Mouse (Mus musculus) spleen, postnatal 4 days (tissue): ENCODE results near the gene Mc3r.

Experiments used
- DNase-seq, 2 experiments: peaks; one replicate each; pipeline ENCODE4 v3.0.0; 2022; ENCODE audit warnings: low spot score in 2 of 2

Mc3r gene

DNA sequence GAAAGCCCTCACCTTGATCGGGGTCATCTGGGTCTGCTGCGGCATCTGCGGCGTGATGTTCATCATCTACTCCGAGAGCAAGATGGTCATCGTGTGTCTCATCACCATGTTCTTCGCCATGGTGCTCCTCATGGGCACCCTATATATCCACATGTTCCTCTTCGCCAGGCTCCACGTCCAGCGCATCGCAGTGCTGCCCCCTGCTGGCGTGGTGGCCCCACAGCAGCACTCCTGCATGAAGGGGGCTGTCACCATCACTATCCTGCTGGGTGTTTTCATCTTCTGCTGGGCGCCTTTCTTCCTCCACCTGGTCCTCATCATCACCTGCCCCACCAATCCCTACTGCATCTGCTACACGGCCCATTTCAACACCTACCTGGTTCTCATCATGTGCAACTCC lies 1.0 kb downstream of the Mc3r start:
- peak; percentile 37 to 80 for DNase-seq

DNA sequence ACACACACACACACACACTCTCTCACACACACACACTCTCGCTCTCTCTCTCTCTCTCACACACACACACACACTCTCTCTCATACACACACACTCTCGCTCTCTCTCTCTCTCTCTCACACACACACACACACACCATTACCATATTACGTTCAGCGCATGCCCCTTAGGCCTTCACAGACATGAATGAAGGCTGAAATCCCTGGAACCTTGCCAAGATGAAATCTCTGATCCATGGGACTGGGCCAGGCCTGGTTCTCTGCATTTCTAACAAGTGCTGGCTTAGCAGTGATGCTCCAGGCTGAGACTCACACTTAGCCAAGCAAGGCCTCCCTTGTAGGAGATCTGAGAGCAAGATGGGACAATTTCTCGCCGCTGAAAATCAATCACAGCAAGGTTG lies 8.1 kb downstream of the Mc3r start:
- DNase-seq = no peak

DNA sequence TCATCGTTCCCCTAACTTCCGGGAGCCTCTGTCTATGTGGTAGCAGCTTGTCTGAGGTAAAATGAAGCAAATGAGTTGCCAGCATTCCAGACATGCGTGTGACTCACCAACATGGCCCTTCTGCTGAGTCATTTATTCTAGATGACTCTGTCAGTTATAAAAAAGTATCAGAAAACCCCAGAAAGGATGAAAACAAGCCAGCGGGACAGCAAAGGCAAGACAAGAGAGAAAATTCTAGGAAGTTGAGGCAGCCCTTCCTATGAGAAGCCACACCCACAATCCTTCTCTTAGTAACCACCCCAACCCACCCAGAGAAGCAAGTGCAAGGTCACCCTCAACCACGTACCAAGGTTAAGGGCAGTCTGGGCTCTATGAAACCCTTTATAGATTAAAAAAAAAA lies 8.7 kb downstream of the Mc3r start:
- no peak for DNase-seq

DNA sequence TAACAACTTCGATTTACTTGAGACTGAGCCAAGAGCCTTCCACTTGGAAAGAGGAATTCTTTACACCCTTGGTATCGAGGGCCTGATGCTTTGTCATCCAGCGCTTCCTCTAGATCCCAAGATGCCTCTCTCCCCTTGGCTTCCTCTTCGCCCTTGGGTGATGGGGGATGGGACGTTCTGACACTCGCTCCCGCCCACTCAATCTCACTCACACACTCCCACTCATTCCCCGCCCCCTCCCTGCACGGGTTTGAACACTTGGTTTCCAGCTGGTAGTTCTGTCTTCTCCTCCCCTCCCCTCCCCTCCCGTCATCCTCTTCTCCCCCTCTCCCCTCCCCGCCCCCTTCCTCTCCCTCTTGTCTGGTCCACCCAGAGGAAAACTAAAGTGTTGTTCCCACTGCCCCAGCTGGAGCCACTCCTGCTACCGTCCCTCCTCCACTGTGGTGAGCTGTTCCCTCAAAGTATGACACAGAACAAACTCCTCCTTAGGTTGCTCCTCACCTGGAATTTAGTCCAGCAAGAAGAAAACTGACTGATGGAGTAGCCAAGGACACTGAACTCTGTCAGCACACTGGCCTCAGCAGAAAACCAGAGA lies 9.3 kb downstream of the Mc3r start:
- no peak for DNase-seq

DNA sequence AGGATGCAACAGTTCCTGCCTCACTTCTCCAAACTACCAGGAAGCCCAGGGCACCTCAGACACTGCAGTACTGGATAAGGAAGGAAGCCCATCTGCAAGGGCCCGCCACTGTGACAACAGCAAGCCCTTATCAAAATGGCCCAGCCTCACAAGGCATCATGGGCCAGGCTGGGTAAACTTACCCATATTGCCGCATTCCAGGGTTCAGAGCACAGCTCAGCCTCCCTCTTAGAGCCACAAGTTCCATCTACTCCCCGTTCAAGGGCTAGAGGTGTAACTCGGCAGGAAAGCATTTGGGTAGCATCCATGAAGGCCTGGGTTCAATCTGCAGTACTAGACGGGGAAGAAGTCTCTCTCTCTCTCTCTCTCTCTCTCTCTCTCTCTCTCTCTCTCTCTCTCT lies 11.8 kb downstream of the Mc3r start:
- peak; percentile 61 to 72 for DNase-seq

DNA sequence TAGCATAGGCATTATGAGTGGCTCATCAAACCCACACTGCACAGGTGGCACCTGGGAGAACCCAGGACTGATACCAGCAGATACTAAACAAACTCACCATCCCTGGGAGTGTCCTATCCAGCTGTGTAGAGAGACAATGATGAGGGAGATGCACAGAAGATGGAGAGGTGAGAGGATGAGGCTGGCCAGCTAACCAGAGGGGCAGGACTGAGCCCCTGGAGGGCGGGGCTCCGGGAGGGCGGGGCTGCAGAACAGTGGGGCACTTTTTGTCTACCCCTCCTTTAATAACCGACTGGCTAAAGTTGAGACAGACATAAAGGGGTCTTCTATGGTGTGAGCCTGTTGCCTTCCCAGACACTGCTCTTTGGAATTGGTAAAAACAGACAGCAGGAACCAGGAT lies 13.1 kb downstream of the Mc3r start:
- DNase-seq = peak; percentile 38 to 67

DNA sequence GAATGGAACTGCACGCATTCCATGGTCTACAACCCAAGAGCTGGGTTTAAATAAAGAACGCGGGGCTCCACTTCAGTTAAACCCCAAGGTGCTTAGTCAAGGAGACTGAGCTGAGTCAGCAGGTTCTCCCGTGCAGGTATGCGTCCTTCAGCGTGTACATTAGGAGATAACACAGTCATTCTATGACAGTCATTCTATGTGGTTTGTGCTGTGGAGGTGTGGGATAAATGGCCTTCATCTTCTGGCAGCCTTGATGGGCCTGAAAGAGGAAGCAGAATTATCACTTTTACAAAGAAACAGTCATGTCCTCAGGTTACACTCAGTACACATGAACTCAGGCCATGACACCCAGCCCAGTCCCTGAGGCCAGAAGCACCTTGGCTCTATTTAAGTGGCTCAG lies 14.9 kb downstream of the Mc3r start:
- no peak for DNase-seq

DNA sequence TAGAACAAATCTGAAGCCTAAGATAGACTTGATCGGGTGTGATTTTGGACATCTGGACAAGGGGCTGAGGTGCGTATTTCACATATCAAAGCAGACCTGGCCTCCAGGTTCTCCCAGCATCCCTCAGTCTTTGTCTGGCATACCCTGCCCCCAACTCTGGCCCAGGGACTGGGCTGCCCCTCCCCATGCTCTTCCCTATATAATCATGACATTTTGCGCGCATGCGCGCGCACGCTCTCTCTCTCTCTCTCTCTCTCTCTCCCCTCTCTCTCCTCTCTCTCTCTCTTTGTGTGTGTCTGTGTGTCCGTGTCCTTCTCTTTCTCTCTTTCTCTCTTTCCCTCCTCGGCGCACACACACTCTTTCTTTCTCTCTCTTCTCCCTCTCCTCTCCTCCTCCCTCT lies 21.6 kb downstream of the Mc3r start:
- DNase-seq = no peak

DNA sequence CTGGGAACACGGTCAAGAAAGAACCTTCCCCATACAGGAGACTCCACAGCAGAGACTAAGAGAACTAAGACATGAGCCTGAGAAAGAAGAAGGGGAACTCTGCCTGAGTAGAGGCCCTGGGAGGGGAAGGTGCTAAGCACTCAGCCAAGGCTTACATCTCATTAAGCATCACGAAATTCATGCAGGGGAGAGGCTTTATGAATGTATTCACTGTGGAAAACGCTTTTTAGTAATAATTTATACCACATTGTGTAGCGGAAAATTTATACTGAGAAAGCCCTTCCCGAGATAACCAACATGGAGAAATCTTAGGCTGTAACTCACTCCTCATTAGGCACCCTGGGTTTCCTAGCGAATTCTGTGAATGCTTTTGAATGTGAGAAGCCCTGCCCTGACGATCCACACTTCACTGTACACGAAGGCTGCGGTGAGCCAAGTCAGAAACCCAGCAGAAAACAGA lies 22.2 kb downstream of the Mc3r start:
- DNase-seq = no peak

DNA sequence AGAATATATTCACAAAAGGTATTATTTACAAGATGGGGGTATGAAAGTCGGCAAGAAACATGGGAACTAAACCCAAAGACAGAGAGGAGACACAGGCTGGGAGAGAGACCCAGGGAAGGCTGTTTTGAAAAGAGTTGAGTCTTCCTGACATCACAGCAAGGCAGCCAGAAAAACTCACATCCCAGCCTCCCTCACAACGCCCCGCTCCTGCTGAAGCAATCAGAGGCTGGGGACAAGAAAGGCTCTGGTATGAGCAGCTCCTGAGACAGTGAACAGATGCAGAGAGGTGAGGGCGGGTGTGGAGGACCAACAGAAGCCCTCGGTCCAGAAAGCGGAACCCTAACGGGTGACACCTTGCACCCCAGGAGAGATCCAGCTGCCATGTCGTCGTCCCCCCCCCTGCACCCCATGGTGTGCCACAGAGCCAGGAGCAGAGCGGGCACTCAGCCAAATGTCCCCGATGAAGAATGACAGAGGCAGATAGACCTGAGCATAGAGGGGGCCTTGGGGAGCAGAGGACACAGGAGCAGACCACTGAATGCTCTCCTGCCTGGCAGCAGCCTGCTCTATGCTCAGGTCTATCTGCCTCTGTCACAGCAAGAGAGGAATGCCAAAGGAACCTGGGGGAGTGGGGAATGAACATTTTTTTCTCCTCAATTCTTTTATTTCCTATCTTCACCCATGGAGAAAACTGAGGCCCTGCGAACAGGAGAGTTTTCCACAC lies 22.8 kb downstream of the Mc3r start:
- DNase-seq = no peak

DNA sequence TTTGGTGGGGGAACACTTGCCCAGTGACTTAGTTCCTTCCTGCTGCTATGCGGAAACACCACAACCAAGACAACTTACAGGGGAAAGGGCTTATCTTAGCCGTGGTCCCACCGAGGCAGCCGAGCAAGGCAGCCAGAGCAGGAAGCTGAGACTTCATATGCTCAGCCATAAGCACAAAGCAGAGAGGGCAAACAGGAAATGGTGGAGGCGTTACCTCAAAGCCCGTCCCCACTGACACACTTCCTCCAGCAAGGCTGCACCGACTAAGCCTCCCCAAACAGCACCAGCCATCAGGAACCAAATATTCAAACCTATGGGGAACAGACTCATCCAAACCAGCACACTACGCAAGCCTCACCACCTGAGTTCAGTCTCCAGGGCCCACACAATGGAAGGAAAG lies 26.4 kb downstream of the Mc3r start:
- DNase-seq = no peak

DNA sequence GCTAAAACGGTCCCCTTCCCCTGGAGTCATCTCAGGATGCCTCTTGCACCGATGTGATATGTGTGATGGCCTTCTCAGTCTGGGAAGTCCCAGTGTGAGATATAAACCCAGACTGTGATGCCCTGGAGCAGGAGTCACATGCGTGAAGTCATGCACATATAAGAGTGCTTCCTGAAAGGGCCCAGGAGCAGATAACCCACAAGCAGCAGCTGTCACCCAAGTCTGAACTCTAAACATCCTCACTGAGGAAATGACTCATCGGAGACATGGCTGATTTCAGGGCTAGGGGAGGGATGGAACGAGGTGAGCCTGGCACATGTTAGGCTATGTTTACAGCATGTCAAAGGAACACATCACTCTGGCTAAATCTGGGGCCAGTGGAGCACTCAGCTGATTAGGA lies 27.9 kb downstream of the Mc3r start:
- no peak for DNase-seq

DNA sequence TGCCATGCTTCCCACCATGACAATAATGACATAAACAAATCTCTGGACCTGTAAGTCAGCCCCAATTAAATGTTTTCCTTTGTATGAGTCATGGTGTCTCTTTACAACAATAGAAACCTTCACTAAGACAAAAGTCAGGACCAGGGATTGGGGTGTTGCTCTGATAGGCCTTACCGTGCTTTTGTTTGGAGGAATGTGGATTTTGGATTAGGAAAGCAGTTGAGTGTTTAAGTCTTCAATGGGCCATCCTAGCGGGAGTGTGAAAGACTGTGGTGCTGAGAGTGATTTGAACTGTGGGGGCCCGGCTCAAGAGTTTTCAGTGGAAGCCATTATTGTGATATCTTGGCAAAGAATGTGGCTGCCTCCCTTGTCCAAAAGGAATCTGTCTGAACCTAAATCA lies 30.7 kb downstream of the Mc3r start:
- DNase-seq = no peak

DNA sequence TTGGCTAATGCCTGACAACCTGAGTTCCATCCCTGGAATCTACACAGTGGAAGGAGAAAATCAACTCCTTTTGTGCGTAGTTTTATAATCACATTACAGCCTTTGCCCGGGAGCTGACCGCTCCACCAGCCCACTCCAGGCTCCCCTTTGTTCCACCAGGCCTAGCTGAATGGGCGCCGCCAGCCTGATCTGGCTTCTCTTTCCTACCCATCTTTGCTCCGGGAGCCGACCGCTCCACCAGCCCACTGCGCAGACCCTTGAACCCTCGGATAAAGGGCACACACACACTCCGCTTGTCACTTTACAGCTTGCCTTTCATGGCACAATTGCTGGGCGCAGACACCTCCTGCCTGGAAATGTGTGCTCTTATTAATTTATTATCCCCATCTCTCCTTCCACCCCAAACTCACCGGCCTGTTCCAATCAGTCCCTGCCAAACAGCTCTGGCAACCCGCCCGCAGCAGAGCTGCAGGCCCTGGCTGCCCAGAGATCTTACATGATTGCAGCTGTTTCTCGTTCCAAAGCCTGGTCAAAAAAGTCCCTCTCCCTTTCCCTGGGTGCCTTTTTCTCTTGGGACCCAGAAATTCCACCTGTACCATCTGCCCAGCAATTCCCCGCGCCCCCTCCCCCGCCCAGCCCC lies 33.9 kb downstream of the Mc3r start:
- DNase-seq = no peak

DNA sequence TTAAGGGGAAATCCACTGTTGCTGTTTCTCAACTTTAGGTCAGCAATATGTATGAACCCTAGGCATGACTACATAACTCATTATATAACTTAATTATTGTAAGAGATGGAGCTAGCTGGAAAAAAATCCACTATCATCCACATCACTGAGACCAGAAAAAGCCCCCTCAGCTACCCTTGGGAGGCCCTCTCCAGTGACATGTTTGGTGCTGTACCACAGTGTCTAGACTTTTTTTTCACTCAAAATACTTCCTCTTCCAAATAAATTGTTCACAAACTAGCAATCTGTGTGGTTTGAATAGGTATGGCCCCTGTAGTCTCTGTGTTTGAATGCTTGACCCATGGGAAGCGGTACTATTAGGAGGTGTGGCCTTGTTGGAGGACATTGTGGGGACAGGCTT lies 39.4 kb downstream of the Mc3r start:
- DNase-seq = no peak

DNA sequence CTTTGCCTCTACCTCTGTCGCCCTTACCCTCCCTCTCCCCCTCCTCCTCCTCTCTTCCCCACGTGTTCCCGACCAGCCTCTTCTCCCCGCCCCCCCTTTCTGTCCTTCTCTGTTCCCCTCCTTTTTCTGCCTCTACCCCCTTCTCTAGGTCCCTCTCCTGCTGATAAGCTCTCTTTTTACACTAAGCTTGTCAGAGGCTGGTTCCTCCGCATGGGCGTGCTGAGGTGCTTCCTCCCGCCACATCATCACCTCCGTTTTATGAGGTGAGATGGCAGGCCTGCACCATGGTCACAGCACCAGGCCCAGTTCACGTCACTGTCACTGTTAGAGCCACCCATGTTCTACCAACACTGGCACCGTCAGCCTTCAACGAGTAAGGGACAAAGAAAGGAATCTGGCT lies 40.7 kb downstream of the Mc3r start:
- DNase-seq = no peak

DNA sequence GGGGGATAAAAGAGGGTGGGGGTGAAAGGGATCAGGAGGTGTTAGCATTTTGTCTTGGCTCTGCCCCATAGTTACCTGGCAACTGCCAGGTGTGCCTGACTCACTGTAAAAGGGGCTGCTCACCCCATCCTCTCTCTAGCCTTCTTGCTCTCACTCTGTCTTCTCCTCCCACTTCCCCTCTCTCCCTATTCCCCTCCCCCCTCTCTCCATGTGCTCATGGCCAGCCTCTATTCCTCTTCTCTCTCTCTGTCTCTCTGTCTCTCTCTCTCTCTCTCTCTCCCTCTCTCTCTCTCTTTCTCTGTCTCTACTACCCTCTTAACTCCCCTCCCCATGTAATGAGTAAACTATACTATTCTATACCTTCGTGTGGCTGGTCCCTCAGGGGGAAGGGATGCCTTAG lies 41.3 kb downstream of the Mc3r start:
- DNase-seq = no peak

DNA sequence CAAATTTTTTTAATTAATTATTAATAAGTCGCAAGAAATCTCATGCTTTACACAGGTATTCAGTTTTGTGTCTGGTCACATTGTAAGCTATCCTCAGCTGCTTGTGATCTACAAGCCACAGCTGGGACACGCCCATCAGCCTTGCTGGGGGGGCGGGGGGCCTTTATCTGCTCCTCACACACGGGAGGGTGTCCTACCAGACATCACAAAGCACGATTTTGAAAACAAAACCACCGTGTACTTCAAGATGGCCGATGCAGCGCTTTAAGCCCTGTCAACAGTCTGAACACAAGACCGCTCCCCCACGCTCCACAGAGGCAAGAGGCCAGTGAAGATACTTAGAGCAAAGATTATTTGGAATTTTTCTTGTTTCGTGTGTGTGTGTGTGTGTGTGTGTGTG lies 42.2 kb downstream of the Mc3r start:
- DNase-seq = peak; percentile 75 to 80

DNA sequence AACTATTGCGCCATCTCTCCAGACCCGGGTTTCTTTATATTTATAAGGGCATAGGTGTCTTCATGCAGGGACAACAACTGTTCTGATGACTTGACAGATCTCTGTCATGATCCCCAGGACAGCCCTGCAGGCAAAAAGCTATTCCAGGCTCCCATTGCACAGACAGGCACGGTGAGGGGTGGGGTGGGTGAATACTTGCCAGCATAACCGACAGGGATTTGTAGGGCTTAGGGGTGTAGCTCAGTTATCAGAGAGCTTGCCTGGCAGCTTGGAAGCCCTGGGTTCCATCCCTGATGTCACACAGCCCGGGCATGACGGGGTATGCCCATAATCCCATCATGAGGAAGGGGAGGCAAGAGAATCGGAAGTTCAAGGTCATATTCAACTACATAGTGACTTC lies 42.7 kb downstream of the Mc3r start:
- peak in 1 of 2 experiments; percentile 68 for DNase-seq

DNA sequence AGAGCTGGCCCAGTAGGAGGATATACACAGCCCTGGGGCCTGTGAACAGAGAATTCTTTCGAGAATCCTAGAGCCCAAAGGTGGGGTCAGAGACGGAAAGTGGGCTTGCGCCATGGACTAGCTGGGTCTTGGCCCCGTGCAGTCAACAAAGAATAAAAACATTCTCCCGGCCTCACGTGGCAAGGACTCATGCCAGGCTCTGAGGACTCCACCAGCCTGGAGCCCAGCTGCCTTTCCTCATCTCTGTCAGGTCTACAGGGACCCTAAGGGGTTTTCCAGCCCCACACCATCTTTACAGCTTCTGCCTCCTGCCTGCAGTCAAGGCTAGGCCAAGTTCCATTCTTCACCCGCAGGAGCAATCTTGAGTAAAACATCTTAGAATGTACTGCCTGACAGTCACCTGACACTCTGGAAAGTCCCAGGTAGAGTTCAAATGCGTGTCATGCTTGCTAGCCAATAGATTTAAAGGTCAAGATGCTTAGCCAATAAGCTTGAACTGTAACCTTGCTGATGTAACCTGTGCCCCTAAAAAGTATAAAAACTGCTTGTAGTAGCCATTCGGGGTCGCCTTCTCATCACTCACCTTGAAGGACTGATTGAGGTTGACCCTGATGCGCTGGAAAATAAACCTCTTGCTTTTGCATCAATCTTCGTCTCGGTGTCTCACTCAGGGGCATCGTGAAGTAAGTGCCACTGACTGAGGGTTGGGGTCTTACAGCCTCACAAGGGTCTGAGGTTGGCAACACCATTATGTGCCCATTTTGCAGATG lies 43.6 kb downstream of the Mc3r start:
- DNase-seq = no peak

DNA sequence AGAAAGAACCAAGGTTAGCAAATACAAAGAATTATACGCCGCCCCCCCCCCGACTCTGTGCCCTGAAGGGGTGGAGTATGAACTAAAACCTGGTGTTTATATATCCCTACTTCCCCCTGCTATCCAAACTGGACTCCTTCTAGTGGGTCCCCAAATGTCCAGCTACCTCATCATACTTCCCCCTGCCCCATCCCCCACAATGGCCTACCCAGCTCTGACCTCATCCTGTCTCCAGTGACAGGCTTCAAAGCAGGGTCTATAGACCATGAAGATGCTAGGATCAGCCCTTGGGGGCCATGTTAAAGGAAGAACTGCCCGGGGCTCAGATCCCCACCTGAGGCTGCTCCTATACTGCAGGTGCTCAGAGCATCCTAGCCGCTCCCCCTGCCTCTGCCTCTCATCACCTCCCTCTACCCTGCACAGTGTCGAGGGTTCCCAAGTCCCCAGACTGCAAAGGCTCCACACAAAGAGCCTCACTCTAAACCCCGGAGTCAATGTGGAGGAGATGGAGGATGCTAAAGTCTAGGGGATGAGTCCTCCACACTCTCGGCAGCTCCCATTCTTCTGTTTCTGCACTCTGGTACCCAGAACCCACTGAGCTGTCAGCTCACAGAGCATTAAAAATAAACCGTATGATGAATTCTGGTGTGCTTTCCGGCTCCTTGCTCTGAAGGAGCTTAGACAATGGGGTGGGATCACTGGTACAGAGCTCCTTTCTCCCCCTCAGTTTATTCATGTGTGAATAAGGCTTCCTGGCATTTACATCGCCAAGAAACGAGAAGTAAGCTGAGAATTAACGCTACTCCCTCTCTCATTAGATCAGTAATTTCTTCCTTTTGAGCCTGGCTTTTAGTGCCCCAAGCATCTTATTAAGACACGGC lies 44.5 kb downstream of the Mc3r start:
- no peak for DNase-seq

DNA sequence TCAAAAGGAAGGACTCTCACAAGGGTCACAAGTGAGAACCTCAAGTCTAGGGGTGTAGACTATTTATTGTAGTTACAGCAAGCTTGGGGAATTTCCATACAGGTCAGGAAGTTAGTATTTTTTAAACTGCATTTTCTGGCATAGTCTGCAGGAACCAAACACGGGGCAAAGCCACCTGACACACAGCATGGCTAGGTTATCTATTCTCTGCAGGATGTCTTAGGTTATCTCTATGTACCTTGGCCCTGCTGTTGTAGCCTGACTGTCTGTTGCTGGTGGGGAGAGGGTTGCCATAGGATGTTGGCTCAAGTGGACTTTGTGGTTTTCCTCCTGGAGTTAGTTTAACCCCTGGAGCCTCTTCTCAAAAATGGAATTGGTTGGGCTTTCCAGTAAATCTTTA lies 49.8 kb downstream of the Mc3r start:
- no peak for DNase-seq
